Mouse (Mus musculus) ES-Bruce4 (cell line): Measurements from ENCODE around the gene Ube2e2. TPM values are rescaled to one million over a fixed set of nuclear protein-coding genes. Genes with fewer than 3 reads are reported as not detected.
"Not testable (repeated sequence)": the region's sequence is repeated elsewhere in the genome, so short reads cannot be mapped to it uniquely, and the experiment has no call there.

Source experiments
- H3K27ac ChIP-seq: 2 replicates; pipeline ENCODE4 v1.5.1; 2012; ENCODE audit warnings: low read length, inconsistent platforms; ENCODE audit not compliant: insufficient read depth
- H3K27me3 ChIP-seq: 2 replicates; pipeline ENCODE4 v1.6.1; 2012; ENCODE audit warnings: mild to moderate bottlenecking, low read length, inconsistent platforms; ENCODE audit not compliant: control insufficient read depth, poor library complexity, insufficient read depth, severe bottlenecking
- H3K36me3 ChIP-seq: 2 replicates; pipeline ENCODE4 v1.6.1; 2012; ENCODE audit warnings: inconsistent platforms, mild to moderate bottlenecking, low read length, moderate library complexity; ENCODE audit not compliant: control insufficient read depth, poor library complexity, insufficient read depth, severe bottlenecking
- H3K4me1 ChIP-seq: one replicate; pipeline ENCODE4 v1.8.1; 2011; ENCODE audit warnings: low read length; ENCODE audit not compliant: control insufficient read depth, insufficient read depth
- H3K4me3 ChIP-seq: 2 replicates; pipeline ENCODE4 v1.5.1; 2011; ENCODE audit warnings: low read depth, mild to moderate bottlenecking, low read length
- H3K9ac ChIP-seq: 2 replicates; pipeline ENCODE4 v1.6.1; 2012; ENCODE audit warnings: low read depth, mild to moderate bottlenecking, inconsistent platforms; ENCODE audit not compliant: poor library complexity, severe bottlenecking
- H3K9me3 ChIP-seq: replicated peaks from 2 replicates; pipeline ENCODE4 v1.6.1; 2012; ENCODE audit warnings: mild to moderate bottlenecking, low read length, inconsistent platforms; ENCODE audit not compliant: control insufficient read depth, poor library complexity, insufficient read depth, severe bottlenecking
- CTCF ChIP-seq: IDR thresholded peaks from one replicate; pipeline ENCODE4 v1.8.1; 2011; ENCODE audit warnings: low read depth, low read length
- EP300 ChIP-seq: IDR thresholded peaks from 2 replicates; pipeline ENCODE4 v1.6.1; 2011; ENCODE audit warnings: low read depth, low read length; ENCODE audit not compliant: insufficient read depth
- POLR2A ChIP-seq: IDR thresholded peaks from one replicate; pipeline ENCODE4 v1.8.1; 2011; ENCODE audit warnings: low read length; ENCODE audit not compliant: insufficient read depth
- polyA plus RNA-seq: library from polyadenylated mRNA; stranded (reverse); fragments of >200 nt; gene quantifications from 2 replicates; pipeline ENCODE4 v1.2.4, GENCODE M21; 2011; ENCODE audit warnings: low read depth; ENCODE audit not compliant: missing spikeins, insufficient read depth, insufficient read length

Ube2e2 gene
- polyA plus RNA-seq, 1 experiment = 19.2 TPM

DNA sequence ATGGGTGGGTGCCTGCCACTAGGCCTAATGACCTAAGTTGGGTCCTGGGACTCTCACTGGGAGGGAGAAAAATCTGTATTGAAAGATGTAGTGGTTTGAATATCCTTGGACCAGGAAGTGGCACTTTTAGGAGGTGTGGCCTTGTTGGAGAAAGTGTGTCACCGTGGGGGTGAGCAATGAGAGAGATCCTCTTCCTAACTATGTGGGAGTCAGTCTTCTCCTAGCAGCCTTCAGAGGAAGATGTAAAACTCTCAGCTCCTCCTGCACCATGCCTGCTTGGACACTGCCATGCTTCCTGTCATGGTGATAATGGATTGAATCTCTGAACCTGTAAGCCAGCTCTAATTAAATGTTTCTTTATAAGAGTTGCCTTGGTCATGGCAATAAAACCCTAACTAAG is 338.8 kb downstream of the Ube2e2 start:
- Histone ChIP-seq H3K9me3 (no peaks in the 10 kb centered on the region), H3K27ac (no peak overlapping the region), H3K4me1 (no peaks in the 10 kb centered on the region), H3K36me3 (no peaks in the 10 kb centered on the region), H3K27me3 (no peaks in the 10 kb centered on the region), H3K9ac (no peak overlapping the region), H3K4me3 (no peak overlapping the region)
- no peak for TF ChIP-seq CTCF
- TF ChIP-seq POLR2A = no peak
- no peak for TF ChIP-seq EP300

DNA sequence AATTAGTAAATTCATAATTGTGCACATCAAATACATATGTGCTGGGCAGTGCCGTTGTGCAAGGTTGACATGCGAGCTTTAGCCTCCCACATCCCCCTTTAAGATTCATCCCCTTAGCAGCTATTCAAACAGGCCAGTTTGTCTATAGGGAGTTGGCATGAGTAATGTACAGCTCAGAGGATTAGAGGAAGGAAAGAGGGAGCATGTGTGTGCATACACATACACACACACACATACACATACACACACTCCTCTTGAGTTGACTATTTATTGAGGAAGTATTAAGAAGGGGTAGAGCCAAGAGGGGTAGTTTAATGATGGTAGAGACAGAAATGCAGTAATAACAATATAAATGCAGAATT is 339.5 kb downstream of the Ube2e2 start:
- Histone ChIP-seq H3K4me1 (no peaks in the 10 kb centered on the region), H3K27me3 (no peaks in the 10 kb centered on the region), H3K4me3 (no peak overlapping the region), H3K9ac (no peak overlapping the region), H3K9me3 (no peaks in the 10 kb centered on the region), H3K36me3 (no peaks in the 10 kb centered on the region), H3K27ac (no peak overlapping the region)
- no peak for TF ChIP-seq EP300
- TF ChIP-seq POLR2A = no peak
- TF ChIP-seq CTCF = no peak

DNA sequence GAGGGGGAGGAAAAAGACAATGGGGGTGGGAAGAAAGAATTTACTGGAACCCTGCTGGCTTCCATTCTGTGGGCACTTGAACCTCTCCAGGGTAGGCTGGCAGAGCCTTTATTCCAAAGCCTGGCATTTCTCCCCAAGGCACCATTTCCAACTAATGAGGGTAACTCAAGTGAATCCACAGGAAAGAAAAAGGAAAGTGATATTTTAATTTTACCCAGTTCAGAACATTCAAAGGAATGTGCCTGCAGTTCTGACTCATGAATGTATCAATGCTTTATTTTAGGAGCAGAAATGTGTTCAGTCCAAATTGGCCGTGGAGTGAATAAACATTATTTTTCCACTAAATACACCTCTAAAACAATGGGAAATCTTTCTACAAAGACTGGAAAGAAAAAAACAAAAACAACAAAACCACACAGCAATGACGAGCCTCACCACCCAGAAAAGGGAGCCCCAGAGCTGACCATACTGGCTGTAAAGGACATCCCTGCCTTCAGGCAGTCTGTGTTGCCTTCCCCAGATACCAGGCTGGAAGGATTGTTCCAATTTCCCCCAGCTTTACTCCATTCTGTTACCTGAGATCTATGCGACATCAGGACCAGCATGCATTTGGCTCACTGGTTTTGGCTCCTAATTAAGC is 340.0 kb downstream of the Ube2e2 start:
- Histone ChIP-seq H3K9me3 (peaks cover 1% of the 10 kb centered on the region; the same call in 1 of the 2 replicates), H3K9ac (no peak overlapping the region), H3K36me3 (no peaks in the 10 kb centered on the region), H3K27ac (no peak overlapping the region), H3K4me3 (no peak overlapping the region), H3K4me1 (no peaks in the 10 kb centered on the region), H3K27me3 (no peaks in the 10 kb centered on the region)
- no peak for TF ChIP-seq EP300
- TF ChIP-seq CTCF = no peak

DNA sequence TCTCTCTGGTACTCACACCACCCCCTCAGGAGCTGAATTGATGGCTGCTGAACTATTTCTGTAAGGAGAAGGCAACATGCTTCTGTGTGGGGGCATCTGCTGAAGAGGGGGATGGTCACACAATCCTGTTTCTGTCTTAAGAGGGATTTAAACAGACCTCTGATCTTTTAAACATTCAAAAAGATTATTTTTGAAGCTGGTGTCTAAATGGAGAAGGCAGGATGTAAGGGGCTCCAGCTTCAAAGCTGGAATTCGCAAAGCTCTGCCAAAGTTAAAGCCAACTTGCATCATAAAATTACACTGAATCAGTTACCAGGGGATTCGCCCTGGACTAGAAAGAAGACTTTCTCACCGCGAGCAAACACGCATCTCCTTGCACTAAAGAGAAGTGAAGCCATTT is 346.5 kb downstream of the Ube2e2 start:
- Histone ChIP-seq H3K27me3 (no peaks in the 10 kb centered on the region), H3K36me3 (no peaks in the 10 kb centered on the region), H3K27ac (no peak overlapping the region), H3K9me3 (peaks cover 23% of the 10 kb centered on the region), H3K9ac (no peak overlapping the region), H3K4me1 (no peaks in the 10 kb centered on the region), H3K4me3 (no peak overlapping the region)
- TF ChIP-seq POLR2A = no peak
- no peak for TF ChIP-seq CTCF
- no peak for TF ChIP-seq EP300

DNA sequence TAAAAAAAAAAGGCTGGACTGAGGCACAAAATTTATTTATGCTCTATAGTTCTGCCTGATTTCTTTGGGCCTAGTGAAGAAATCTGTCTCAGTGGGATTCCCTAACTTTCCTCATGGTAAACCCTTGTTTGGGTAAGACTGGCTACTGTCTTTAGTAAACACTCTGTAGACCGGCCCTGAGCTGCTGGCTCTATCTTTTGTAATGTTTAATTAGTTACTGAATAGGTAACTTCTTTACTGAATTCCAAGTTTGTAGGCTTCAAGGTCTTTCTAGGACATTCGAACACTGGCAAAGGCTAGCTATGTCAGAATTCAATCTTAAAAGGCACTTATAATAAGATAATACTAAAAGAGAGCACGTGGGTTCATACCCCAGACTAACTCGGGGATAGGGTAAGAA is 355.0 kb downstream of the Ube2e2 start:
- Histone ChIP-seq H3K27ac (peak overlapping the region; percentile 69), H3K9me3 (peaks cover 45% of the 10 kb centered on the region)
- H3K9ac ChIP-seq, H3K36me3 ChIP-seq, H3K4me3 ChIP-seq, H3K4me1 ChIP-seq, H3K27me3 ChIP-seq: not testable (repeated sequence)

DNA sequence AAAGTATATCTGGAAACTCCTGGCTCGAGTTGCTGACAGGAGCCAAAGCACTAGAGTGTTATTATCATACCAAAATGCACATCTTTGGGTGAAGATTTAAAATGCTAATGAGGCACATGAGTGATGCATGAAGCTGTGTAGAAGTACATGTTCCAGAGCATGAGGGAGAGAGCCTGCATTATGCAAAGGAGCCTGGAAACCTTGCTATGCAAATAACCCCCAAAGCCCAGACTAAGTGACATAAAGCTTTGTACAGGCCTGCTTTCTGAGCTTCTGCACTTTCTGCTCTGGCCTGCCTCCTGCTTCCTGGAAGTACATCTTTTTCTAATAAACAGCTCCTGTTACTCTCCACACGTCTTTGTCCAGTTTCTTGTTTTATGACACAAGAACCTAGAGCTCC is 363.2 kb downstream of the Ube2e2 start:
- Histone ChIP-seq H3K9ac (no peak overlapping the region), H3K4me3 (no peak overlapping the region), H3K4me1 (no peaks in the 10 kb centered on the region), H3K36me3 (no peaks in the 10 kb centered on the region), H3K27me3 (no peaks in the 10 kb centered on the region), H3K27ac (no peak overlapping the region), H3K9me3 (no peaks in the 10 kb centered on the region)
- no peak for TF ChIP-seq EP300
- TF ChIP-seq POLR2A = no peak
- TF ChIP-seq CTCF = no peak
